Mouse (Mus musculus) ES-Bruce4 (cell line): ENCODE results near the gene Bex4.

Source experiments
- CTCF ChIP-seq: IDR thresholded peaks from one replicate; pipeline ENCODE4 v1.8.1; 2011; ENCODE audit warnings: low read depth, low read length
- EP300 ChIP-seq: IDR thresholded peaks from 2 replicates; pipeline ENCODE4 v1.6.1; 2011; ENCODE audit warnings: low read depth, low read length; ENCODE audit not compliant: insufficient read depth
- POLR2A ChIP-seq: IDR thresholded peaks from one replicate; pipeline ENCODE4 v1.8.1; 2011; ENCODE audit warnings: low read length; ENCODE audit not compliant: insufficient read depth

GRCm38 (mm10) chrX:136170625-136171024 is 31.8 kb downstream of the Bex4 start:
- TF ChIP-seq POLR2A (no peak), CTCF (no peak), EP300 (no peak)
